Mouse (Mus musculus): ENCODE results near the gene Scn3b. TPM values are rescaled to one million over a fixed set of nuclear protein-coding genes. Genes with fewer than 3 reads are reported as not detected.
A peak's percentile ranks its signal among the peaks of the same experiment; 100 is the strongest.

The Scn3b gene
- polyA plus RNA-seq, 1 experiment from 2014 or later, result 0.15 TPM

- 27% methylated on average over 6 of the region's 6 CpGs for WGBS (ENCODE audit: insufficient replicate concordance)
- ATAC-seq (no peak), DNase-seq (no peak)
- TF ChIP-seq EP300 (IDR thresholded peaks at IDR 0.05; ENCODE audit: low read depth) (no peak), CTCF (IDR thresholded peaks at IDR 0.05; ENCODE audit: low read depth) (no peak)
- Histone ChIP-seq H3K4me3 (ENCODE audit: low read depth, low read length) (no peak overlapping the region), H3K9me3 (ENCODE audit: low read length) (no peaks in the 10 kb centered on the region), H3K27ac (ENCODE audit: low read depth) (no peak overlapping the region), H3K36me3 (replicated peaks; ENCODE audit: insufficient read depth, low read length) (no peaks in the 10 kb centered on the region), H3K4me2 (ENCODE audit: low read depth, low read length) (no peak overlapping the region), H3K4me1 (ENCODE audit: insufficient read depth) (peaks cover 5% of the 10 kb centered on the region), H3K9ac (replicated peaks) (no peak overlapping the region), H3K27me3 (ENCODE audit: insufficient read depth, low read length) (peaks cover 3% of the 10 kb centered on the region; the same call in 1 of the 2 replicates)
Observed at GRCm38 (mm10) chr9:40263874-40264273, 5.1 kb upstream of the Scn3b start.

GRCm38 (mm10) chr9:40268040-40268747 lies 823 bp upstream of the Scn3b start:
- TF ChIP-seq CTCF (IDR thresholded peaks at IDR 0.05; ENCODE audit: low read depth), result no peak
- TF ChIP-seq EP300 (IDR thresholded peaks at IDR 0.05; ENCODE audit: low read depth), result no peak
- no peak for DNase-seq
- no peak for ATAC-seq
- Histone ChIP-seq H3K4me3 (ENCODE audit: low read depth, low read length) (no peak overlapping the region), H3K4me2 (ENCODE audit: low read depth, low read length) (no peak overlapping the region), H3K27ac (ENCODE audit: low read depth) (no peak overlapping the region), H3K36me3 (replicated peaks; ENCODE audit: insufficient read depth, low read length) (no peaks in the 10 kb centered on the region), H3K27me3 (ENCODE audit: insufficient read depth, low read length) (peaks cover 16% of the 10 kb centered on the region; the same call in 1 of the 2 replicates), H3K9ac (replicated peaks) (no peak overlapping the region), H3K9me3 (ENCODE audit: low read length) (no peaks in the 10 kb centered on the region), H3K4me1 (ENCODE audit: insufficient read depth) (peaks cover 15% of the 10 kb centered on the region)
- WGBS (ENCODE audit: insufficient replicate concordance), result 21% methylated on average over 21 of the region's 21 CpGs

GRCm38 (mm10) chr9:40268748-40269102 lies 292 bp upstream of the Scn3b start:
- ATAC-seq, result no peak
- H3K27me3 ChIP-seq (ENCODE audit: insufficient read depth, low read length), result peaks cover 16% of the 10 kb centered on the region; the same call in 1 of the 2 replicates
- no peak for DNase-seq
- H3K9ac ChIP-seq (replicated peaks), result no peak overlapping the region
- peak overlapping the region; percentile 29 for H3K4me3 ChIP-seq (ENCODE audit: low read depth, low read length)
- no peaks in the 10 kb centered on the region for H3K9me3 ChIP-seq (ENCODE audit: low read length)
- no peaks in the 10 kb centered on the region for H3K36me3 ChIP-seq (replicated peaks; ENCODE audit: insufficient read depth, low read length)
- H3K4me2 ChIP-seq (ENCODE audit: low read depth, low read length), result peak overlapping the region; percentile 64
- peaks cover 15% of the 10 kb centered on the region for H3K4me1 ChIP-seq (ENCODE audit: insufficient read depth)
- H3K27ac ChIP-seq (ENCODE audit: low read depth), result no peak overlapping the region
- whole genome bisulfite sequencing (ENCODE audit: insufficient replicate concordance), result 14% methylated on average over 2 of the region's 4 CpGs
- TF ChIP-seq EP300 (IDR thresholded peaks at IDR 0.05; ENCODE audit: low read depth), result no peak
- TF ChIP-seq CTCF (IDR thresholded peaks at IDR 0.05; ENCODE audit: low read depth), result no peak

GRCm38 (mm10) chr9:40269880-40270279 lies 863 bp downstream of the Scn3b start:
- H3K9ac ChIP-seq (replicated peaks), result no peak overlapping the region
- H3K4me3 ChIP-seq (ENCODE audit: low read depth, low read length), result no peak overlapping the region
- H3K27ac ChIP-seq (ENCODE audit: low read depth), result no peak overlapping the region
- TF ChIP-seq EP300 (IDR thresholded peaks at IDR 0.05; ENCODE audit: low read depth) (no peak), CTCF (IDR thresholded peaks at IDR 0.05; ENCODE audit: low read depth) (no peak)
- H3K4me1 ChIP-seq (ENCODE audit: insufficient read depth), result peaks cover 12% of the 10 kb centered on the region
- H3K27me3 ChIP-seq (ENCODE audit: insufficient read depth, low read length), result peaks cover 16% of the 10 kb centered on the region; the same call in 1 of the 2 replicates
- ATAC-seq, result no peak
- H3K4me2 ChIP-seq (ENCODE audit: low read depth, low read length), result no peak overlapping the region
- no peaks in the 10 kb centered on the region for H3K36me3 ChIP-seq (replicated peaks; ENCODE audit: insufficient read depth, low read length)
- H3K9me3 ChIP-seq (ENCODE audit: low read length), result no peaks in the 10 kb centered on the region
- no peak for DNase-seq
- WGBS (ENCODE audit: insufficient replicate concordance), result 29% methylated on average over 8 of the region's 8 CpGs

- WGBS (ENCODE audit: insufficient replicate concordance), result 41% methylated on average over 3 of the region's 3 CpGs
- no peak overlapping the region for H3K4me2 ChIP-seq (ENCODE audit: low read depth, low read length)
Observed at GRCm38 (mm10) chr9:40271075-40271474, 2.1 kb downstream of the Scn3b start.

GRCm38 (mm10) chr9:40272822-40273221 lies 3.8 kb downstream of the Scn3b start:
- H3K4me1 ChIP-seq (ENCODE audit: insufficient read depth), result peaks cover 12% of the 10 kb centered on the region
- no peak for TF ChIP-seq CTCF (IDR thresholded peaks at IDR 0.05; ENCODE audit: low read depth)
- TF ChIP-seq EP300 (IDR thresholded peaks at IDR 0.05; ENCODE audit: low read depth), result no peak
- DNase-seq (no peak), ATAC-seq (no peak)
- H3K4me2 ChIP-seq (ENCODE audit: low read depth, low read length), result no peak overlapping the region
- no peaks in the 10 kb centered on the region for H3K9me3 ChIP-seq (ENCODE audit: low read length)
- H3K36me3 ChIP-seq (replicated peaks; ENCODE audit: insufficient read depth, low read length), result no peaks in the 10 kb centered on the region
- WGBS (ENCODE audit: insufficient replicate concordance), result 80% methylated on average over 7 of the region's 7 CpGs
- peaks cover 16% of the 10 kb centered on the region; the same call in 1 of the 2 replicates for H3K27me3 ChIP-seq (ENCODE audit: insufficient read depth, low read length)
- no peak overlapping the region for H3K27ac ChIP-seq (ENCODE audit: low read depth)
- no peak overlapping the region for H3K4me3 ChIP-seq (ENCODE audit: low read depth, low read length)
- no peak overlapping the region for H3K9ac ChIP-seq (replicated peaks)

More at GRCm38 (mm10) chr9:40271075-40271474, 2.1 kb downstream of the Scn3b start:
- ATAC-seq (no peak), DNase-seq (no peak)
- TF ChIP-seq EP300 (IDR thresholded peaks at IDR 0.05; ENCODE audit: low read depth) (no peak), CTCF (IDR thresholded peaks at IDR 0.05; ENCODE audit: low read depth) (no peak)
- H3K36me3 ChIP-seq (replicated peaks; ENCODE audit: insufficient read depth, low read length), result no peaks in the 10 kb centered on the region
- no peak overlapping the region for H3K4me3 ChIP-seq (ENCODE audit: low read depth, low read length)
- no peak overlapping the region for H3K27ac ChIP-seq (ENCODE audit: low read depth)
- peaks cover 16% of the 10 kb centered on the region; the same call in 1 of the 2 replicates for H3K27me3 ChIP-seq (ENCODE audit: insufficient read depth, low read length)
- no peaks in the 10 kb centered on the region for H3K9me3 ChIP-seq (ENCODE audit: low read length)
- H3K4me1 ChIP-seq (ENCODE audit: insufficient read depth), result peaks cover 12% of the 10 kb centered on the region
- H3K9ac ChIP-seq (replicated peaks), result no peak overlapping the region
